Mouse (Mus musculus): ENCODE measurements around the gene Cep19. TPM values are rescaled to one million over a fixed set of nuclear protein-coding genes. Genes with fewer than 3 reads are reported as not detected.

The Cep19 gene
- total RNA-seq, 2 experiments from 2014 or later = 74.3 to 74.5 TPM

DNA sequence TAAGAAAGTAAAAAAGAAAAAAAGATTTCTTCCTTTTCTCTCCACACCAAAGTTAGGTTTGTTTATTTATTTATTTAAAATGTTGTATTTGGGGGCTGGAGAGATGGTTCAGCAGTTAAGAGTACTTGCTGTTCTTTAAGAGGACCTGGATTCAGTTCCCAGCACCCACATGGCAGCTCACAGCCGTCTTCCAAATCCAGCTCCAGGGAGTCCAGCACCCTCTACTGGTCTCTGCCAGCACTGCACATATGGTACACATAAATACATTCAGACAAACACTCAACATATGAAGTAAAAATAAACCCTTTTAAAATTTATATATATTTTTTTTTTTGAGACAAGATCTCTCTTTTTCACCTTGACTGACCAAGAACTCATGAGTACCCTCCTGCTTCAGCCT is 6.1 kb downstream of the Cep19 start:
- intact Hi-C loops (cut with DNase I) = no loop called here
- no peak for DNase-seq (ENCODE audit: low spot score in 2 of 2)

DNA sequence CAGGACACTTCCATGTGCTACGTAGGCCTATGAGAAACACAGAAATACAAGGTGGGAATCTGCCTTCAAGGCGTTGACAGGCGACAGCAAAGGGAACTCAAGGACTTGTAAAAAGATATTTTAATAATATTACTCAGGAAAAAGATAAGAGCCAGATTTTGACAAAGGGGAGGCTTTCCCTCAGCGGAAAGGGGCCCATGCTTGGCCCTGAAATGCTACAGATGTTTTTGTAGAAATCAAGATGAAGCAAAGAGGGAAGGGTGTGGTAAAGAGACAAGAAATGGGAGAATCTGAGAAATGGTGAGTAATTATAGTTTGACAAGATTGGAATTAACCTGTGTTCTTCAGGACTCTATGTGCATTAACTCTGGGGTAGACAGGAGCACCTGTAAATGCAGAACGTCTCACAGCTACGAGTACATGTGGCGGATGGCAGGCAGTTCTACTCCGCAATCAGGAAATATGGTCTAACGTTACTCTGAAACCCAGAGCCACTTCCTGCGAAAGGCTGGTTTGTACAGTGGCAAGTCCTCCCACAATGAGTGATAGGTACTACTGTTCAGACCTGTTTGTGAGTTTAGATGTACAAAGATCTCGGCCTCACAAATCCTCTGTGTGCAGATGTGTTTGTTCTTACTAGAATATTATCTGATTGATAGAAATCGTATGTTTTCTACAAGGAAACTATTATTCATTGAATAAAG is 7.9 kb downstream of the Cep19 start:
- no peak for DNase-seq (ENCODE audit: low spot score in 2 of 2)
- intact Hi-C loops (cut with DNase I) = no loop called here

DNA sequence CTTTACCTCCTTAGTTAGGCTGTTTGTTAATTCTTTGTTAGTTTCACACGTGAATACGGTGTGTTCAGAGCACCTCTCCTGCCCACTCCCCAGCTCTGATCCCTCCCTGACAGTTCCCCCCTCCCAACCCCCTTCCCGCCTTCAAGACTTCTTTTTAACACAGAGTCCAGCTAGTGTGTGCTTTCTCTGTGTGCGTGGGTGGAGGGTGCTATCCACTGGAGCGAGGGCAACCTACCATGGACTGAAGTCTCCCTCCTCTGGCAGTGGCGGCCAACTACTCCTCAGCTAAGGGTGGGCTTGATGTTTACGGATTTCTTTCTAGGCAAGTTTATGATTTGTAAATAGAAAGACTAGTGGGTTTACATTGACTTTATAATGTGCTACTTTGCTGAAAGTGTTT is 8.6 kb downstream of the Cep19 start:
- no peak for DNase-seq (ENCODE audit: low spot score in 2 of 2)
- intact Hi-C loops (cut with DNase I) = no loop called here

DNA sequence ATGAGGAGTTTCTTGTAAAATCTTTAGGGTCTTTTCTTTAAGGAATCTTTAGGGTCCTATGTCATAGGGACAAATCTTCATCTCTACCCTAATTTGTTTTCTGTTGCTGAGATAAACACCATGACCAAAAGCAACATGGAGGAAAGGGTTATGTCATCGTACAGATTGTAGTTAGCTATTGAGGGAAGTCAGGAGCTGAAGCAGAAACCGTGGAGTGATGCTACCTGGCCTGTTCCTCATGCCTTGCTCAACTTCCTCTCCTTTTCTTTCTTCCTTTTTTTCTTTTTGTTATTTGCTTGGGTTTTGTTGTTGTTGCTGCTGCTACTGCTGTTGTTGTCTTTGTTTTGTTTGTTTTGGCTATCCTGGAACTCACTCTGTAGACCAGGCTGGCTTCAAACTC is 9.0 kb downstream of the Cep19 start:
- intact Hi-C loops (cut with DNase I) = no loop called here
- DNase-seq (ENCODE audit: low spot score in 2 of 2) = no peak

DNA sequence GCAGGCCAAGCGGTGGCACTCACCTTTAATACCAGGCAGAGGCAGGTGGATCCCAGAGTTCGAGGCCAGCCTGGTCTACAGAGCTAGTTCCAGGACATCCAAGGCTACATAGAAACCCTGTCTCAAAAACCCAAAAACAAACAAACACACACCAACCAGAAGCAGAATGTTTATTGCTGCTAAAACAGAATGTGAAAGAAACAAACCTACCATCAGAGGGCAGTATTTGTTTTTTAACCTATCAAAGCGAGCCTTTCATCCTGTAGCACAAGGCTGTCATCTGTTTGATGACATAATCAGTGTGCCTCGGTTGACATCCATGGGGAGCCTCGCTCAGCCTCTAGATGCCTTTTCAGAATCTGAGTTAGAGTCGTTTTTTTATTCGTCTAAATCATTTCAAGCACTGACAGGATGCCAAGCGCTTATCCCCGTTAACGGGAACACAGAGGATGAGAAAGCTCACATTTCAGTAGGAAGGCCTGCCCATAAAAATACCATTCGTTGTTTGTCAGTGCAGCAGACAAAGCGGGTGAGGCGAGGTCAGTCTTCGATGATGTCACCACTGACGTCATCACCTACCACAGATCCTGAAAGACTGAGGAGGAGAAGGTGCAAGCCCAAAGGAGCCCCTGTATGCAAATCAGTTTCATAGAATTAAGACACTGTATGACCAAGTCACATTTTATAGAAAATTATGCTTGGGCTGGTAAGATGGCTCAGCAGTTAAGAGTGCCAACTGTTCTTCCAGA is 11.5 kb downstream of the Cep19 start:
- peak in 1 of 2 experiments; percentile 18 for DNase-seq (ENCODE audit: low spot score in 2 of 2)

DNA sequence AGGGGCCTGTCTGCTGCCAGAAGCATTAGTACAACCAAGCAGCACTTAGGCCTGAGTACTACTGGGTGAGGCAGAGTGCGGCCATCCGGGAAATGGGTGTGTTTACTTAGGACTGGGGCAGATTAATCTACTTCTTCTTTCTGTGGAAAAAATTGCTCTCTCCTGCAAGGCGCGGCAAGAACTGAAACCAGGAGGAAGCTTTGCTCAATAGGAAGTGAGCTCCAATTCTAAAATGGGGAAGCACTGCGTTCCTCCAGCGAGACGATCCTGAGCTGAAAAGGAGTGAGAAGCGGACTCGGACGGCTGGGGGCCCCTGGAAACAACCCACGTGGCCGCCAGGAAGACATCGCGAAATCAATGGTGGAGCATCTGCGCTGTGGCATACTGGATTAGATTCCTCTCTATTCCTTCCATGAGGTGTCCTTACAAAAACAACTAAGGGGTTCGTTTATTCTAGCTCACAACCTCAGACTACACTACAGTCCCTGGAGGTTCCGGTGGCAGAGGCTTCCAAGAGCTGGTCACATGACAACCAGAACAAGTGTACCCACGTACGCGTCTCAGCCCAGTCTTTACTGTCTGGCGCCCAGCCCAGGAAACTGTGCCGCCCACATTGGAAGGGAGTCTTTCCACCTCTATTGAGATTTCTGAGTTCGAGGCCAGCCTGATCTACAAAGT is 14.1 kb downstream of the Cep19 start:
- peak; percentile 56 to 79 for DNase-seq (ENCODE audit: low spot score in 2 of 2)
- intact Hi-C loops (cut with DNase I) = loop anchor here (2.0 to 5.0 kb wide), 2 partner anchors 133 to 384 kb away; partner anchors contain the start of genes Fbxo45, Wdr53 and Zdhhc19

More for the DNA sequence above, 11.5 kb downstream of the Cep19 start:
- intact Hi-C loops (cut with DNase I) = loop anchor here (5.0 kb wide), 1 partner anchor 386 kb away; the partner anchor contains the start of gene Zdhhc19

DNA sequence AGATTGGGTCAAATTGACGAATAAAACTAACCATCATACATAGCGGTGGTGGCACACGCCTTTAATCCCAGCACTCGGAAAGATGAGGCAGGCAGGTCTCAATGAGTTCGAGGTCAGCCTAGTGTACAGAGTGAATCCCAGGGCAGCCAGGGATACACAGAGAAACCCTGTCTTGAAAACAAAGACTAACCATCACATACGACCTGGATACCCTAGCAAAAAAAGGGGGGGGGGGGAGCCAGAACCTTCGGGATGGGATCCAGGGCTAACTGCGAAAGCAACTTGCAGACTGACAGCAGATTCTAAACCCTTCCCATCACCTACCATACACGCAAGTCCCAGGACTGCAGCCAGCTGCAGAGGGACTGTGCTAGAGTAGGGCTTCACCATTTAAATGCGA is 14.8 kb downstream of the Cep19 start:
- no peak for DNase-seq (ENCODE audit: low spot score in 2 of 2)
- intact Hi-C loops (cut with DNase I) = loop anchor here (2.0 to 5.0 kb wide), 2 partner anchors 132 to 383 kb away; partner anchors contain the start of genes Fbxo45, Wdr53 and Zdhhc19

DNA sequence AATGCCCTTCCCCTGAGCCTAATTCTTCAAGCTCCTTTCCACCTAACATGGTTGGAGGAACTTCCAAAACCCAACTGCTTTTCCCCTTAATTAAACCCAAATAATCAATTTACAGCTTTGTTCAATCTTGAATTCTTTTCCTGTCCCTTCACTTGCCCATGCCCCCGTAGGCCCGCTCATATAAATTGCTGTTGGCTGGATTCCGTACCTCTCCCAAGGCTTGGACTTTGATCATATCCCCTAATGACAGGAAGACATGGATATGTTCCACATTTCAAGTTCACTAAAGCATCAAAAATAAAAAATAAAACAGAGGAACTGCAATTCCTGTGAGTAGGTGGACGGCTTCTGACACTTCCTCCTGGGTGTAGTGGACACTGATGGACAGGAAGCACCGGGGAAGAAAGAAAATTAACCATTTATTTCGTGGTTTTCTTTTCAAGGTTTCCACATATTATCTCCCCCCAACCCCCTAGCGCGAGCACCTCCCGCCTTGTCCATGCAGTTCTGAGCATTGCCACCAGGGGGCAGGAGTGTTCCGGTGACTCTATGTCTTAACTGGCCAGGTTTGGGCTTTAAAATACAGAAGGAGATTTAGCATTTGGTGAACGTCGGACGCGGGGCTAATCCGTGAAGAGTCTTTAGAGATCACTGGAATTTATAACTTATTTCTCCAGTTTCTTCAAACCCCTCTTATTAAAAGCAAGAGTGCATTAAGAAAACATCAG is 15.5 kb downstream of the Cep19 start:
- intact Hi-C loops (cut with DNase I) = loop anchor here (2.0 to 5.0 kb wide), 3 partner anchors 87 to 382 kb away; partner anchors contain the start of genes Fbxo45, Wdr53 and Zdhhc19
- peak; percentile 78 to 80 for DNase-seq (ENCODE audit: low spot score in 2 of 2)

DNA sequence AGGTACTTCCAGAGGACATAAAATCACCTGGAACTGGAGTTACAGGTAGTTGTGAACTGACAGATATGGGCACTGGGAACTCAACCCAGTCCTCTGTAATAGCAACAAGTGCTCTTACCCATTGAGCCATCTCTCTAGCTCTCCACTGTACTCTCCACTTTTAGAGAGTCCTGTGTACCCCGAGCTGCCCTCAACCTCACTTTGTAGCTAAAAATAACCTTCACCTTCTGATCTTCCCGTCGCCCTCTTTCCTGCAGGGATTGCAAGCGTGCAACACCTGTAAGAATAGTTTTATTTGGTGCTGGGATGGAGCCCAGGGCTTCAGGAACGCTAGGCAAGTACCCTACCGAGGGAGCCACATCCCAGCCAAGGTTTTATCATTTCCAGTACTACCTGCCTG is 16.2 kb downstream of the Cep19 start:
- intact Hi-C loops (cut with DNase I) = loop anchor here (2.0 to 5.0 kb wide), 2 partner anchors 87 to 131 kb away; partner anchors contain the start of genes Fbxo45 and Wdr53
- DNase-seq (ENCODE audit: low spot score in 2 of 2) = no peak

DNA sequence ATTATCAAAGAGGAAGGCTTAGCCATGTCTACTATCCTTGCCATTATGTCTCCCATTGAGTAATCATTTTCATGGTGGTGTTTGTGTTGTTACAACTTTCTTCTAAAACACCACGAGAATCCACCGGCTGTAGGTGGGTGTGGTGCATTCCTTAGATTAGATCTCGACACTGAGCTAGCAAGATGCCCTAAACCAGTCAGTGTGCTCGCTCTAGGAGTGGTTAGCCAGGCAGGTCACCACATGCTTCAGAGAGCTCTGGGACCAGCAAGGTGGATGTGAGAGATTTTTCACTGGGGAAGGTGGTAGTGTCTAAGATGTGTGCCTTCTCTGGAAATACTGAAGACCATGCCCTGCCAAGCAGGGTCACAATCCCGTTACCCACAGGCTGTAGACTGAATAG is 16.6 kb downstream of the Cep19 start:
- intact Hi-C loops (cut with DNase I) = loop anchor here (5.0 kb wide), 1 partner anchor 86 kb away; no protein-coding TSS in a partner anchor
- no peak for DNase-seq (ENCODE audit: low spot score in 2 of 2)

DNA sequence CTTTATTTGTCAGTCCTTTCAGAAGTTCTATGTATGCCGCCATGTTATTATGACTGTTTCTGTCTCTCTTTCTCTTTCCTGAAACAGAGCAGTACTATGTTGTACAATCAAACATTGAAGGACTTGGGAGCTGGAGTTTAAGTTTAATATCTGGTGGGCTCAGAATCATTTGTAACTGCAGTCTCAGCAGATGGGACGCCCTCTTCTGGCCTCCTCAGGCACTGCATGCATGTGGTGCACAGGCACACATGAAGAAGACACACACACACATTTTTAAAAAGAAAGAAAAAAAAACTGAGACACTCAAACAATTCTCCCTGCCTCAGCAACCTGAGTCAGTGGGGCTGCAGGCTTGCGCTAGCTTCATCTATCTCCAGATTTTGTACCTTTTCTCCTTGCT is 20.9 kb downstream of the Cep19 start:
- DNase-seq (ENCODE audit: low spot score in 2 of 2) = no peak
- intact Hi-C loops (cut with DNase I) = no loop called here

DNA sequence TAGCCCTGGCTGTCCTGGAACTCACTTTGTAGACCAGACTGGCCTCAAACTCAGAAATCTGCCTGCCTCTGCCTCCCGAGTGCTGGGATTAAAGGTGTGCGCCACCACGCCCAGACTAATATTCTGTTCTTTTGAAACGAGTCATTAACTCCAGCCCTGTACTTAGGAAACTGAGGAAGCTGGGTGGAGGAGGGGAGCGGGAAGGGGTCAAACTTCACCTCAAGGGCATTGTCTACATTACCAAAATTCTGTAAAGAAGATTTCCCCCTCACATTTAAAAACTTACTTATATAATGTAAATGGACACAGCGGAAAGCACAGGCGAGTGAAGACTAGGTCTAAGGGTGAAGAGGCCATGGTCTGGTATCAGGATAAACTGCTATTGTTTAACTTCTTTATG is 24.4 kb downstream of the Cep19 start:
- intact Hi-C loops (cut with DNase I) = no loop called here
- DNase-seq (ENCODE audit: low spot score in 2 of 2) = no peak

DNA sequence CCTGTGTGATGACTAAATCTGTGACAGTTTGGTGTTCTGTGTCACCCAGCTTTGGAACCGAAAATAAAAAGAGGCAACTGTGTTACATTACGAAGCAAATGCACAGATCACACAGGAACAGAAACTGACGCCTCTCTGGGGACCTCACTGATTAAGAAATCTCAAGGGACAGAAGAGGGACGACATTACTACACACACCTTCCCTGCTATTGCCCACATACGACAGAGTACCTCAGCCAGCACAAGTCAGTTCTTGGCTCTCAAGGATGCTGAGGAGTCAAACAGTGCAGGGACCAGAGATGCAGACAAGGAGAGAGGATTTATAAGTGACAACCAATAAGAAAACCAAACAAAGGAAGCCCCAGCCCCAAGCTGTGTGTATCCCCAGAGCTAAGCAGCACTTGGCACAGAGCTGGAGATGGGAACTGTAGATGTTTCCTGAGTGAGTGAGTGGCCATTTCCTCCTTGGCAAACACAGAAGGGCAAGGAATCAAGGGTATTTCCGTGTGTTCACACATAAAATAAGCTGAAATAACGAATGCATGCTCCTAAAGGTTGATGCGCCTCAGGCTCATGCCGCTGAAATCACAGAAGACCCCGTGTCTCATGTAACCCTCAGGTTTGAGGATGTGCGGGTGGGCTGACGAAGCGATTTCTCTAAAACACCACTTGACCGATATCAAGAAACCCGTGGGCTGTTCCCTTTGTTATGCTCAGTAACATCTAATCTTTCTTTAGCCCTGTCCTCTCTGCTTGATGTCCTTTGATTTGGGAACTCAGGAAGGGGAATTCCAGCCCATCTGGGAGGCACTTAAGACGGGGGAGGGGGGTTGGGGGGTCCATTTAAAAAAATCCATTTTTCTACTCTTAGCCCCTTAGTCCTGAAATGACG is 25.1 kb downstream of the Cep19 start:
- DNase-seq (ENCODE audit: low spot score in 2 of 2) = no peak
- intact Hi-C loops (cut with DNase I) = no loop called here

DNA sequence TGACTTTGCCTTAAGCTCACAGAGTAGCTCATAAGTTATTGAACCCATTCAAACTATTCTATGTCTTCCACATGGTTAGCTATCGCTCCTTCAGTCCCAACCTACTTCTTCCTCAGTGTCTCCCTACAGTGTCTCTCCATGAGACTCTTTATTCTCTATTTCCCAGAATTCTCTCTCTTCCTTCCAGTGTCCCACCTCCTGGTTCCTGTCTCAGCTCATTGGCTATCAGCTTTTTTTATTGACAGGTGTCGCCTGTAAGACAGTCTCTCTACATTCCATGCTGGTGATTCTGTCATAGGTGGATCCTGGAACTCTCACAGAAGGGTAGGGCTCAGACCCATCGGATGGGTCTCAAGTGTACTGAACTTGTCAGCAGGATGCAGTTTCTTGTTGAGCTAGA is 25.8 kb downstream of the Cep19 start:
- DNase-seq (ENCODE audit: low spot score in 2 of 2) = no peak
- intact Hi-C loops (cut with DNase I) = no loop called here

DNA sequence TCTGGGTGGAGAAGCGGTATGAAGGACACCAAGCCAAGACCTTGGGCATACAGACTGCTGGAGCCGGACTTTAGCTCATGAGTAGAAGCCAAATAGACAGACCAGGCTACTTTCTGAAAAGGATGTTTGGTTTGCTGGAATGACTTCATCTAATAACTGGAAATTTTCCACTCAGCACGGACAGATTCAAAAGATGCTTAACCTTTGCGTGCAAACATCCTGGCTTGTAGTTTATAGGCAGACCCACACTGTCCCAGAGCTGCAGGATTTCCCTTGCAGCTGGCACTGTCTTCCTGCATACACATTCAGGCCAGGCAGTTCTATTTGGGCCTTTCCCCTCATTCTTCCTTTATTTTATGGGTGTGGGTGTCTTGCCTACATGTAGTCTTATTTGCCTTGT is 27.4 kb downstream of the Cep19 start:
- intact Hi-C loops (cut with DNase I) = no loop called here
- DNase-seq (ENCODE audit: low spot score in 2 of 2) = no peak

DNA sequence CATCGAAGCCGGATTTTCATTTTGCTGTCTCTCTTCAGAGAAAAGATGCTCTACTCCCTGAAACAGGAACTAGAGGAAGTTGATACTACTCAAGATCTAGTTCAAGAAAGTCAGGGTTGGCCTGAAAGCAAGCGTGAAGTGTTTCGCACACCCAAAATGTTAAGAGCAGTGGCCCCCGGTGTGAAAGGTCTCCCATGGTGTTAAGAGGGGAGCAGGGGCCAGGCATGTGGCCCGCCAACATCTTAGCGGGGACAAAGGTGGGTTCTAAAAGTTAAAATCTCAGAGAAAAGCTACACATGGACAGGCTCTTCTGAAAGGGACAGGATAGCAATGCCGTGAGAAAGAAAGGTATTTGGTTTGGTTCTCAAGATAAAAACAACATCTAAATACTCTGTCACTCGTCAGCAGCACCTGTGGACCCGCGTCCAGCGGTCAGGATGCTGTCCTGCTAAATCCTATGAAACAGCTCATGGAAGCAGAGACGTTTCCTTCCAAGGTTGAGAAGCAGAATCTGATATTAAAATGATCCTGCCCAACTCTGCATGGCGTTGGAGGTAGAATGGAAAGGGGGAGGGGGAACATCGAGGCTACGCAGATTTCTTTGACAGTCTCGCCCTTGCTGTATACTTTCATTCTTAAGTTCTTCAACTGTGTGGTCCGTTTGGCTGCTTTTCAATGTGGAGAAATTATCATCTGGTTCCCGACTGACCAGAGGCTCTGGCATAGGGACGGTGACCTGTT is 30.0 kb downstream of the Cep19 start:
- intact Hi-C loops (cut with DNase I) = no loop called here
- no peak for DNase-seq (ENCODE audit: low spot score in 2 of 2)

DNA sequence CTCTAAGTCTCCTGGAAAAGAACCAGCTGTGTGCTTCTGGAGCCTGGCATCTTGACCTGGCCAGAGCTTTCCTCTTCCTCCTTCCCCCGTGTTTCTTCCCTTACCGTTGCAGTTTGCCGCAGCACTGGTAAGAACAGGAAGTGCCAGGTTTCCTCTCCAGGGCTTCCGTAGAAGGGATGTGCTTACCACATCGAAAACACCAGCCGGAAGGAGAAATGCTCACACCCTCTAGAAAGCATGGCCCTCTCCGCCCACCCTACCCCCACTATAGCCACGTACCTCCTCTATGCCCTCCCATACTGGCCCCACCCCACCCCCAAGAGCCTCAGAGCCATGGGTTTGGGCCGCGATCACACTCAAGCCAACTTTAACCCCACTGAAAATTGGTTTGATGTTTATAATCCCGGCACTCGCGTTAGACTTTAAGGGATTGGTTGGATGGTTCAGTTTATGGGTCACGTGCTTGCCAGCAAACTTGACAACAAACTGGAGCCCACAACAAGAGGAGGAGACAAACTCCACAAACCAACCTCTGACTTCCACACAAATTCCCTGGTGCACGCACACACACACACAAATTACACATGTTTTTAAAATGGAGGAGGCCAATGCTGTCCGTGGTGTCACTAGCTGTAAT is 30.7 kb downstream of the Cep19 start:
- intact Hi-C loops (cut with DNase I) = no loop called here
- no peak for DNase-seq (ENCODE audit: low spot score in 2 of 2)

DNA sequence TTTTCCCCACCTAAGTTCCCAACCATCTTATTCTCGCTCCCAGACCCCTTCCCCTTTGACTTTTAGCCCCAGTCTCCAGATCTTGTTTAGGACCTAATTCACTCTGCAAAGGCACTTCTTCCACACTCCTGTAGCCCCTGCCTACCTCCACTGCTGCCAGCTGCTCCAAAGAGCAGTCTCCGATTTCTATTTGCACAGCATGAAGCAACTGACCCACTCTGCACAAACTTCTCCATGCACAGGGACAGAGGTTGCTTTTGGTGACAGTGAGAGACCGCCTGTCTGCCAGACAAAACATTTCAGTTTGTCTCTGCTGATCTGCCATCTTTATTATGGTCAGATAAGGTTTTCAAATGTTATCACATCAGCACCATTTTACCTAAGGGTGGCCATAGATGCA is 33.5 kb downstream of the Cep19 start:
- no peak for DNase-seq (ENCODE audit: low spot score in 2 of 2)
- intact Hi-C loops (cut with DNase I) = no loop called here

Data from left cerebral cortex, postnatal 25 days (tissue).